Mouse (Mus musculus) 3T3-L1 (cell line): ENCODE results near the gene Clec1a.

ENCODE experiments used
- DNase-seq: peaks from one replicate; pipeline ENCODE4 v3.0.0-alpha.2; 2015; ENCODE audit warnings: low read depth, low spot score

Clec1a gene

DNA sequence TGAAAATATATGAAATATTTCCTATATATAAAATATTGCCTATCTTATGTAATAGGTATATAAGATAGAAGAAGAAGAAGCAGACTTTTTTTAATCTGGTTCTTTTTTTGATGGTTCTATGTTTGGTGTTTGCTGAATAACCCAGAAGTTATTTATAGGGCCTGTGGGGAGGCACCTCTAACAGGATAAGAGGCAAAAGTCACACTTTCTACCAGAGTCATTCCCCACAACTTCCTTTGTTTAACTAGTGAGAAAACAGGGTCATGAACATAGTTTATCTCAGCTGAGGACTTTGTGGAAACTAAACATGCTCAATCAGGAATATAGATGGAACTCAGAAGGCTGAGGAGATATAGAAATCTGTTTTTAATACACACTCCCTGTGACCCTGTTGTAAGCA lies 45.8 kb downstream of the Clec1a start:
- no peak for DNase-seq

GRCm38 (mm10) chr6:129403391-129403790 lies 48.4 kb downstream of the Clec1a start:
- DNase-seq = no peak

GRCm38 (mm10) chr6:129402404-129402803 lies 49.4 kb downstream of the Clec1a start:
- DNase-seq = no peak

- DNase-seq = no peak
These were observed 51.9 kb downstream of the Clec1a start for GRCm38 (mm10) chr6:129399945-129400344.

GRCm38 (mm10) chr6:129396997-129397396 lies 54.8 kb downstream of the Clec1a start, which contains the start of gene Clec1b:
Clec1b (plus strand) TSS chr6:129397297.
- no peak for DNase-seq

- no peak for DNase-seq
These were observed 58.1 kb downstream of the Clec1a start for GRCm38 (mm10) chr6:129393732-129394131.

- peak; percentile 72 for DNase-seq
These were observed 58.6 kb downstream of the Clec1a start for GRCm38 (mm10) chr6:129393087-129393720.

DNA sequence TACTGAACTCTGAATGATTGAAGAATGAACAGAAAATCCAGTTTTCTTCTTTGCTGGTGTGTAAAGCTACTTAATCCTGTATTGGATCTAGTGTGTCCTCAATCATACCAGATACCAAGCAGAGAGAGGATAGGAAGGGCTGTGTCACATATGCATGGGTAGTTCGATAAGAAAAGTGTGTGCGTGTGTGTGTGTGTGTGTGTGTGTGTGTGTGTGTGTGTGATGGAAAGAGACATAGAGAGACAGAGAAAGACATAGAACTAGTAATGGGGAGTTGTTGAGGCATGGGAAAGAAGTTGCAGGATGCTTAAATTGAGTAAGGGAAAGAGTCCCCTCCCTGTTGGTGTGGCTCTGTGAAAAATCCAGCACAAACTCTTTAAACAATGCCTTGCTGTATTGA lies 66.0 kb downstream of the Clec1a start, which contains the start of gene Clec12b:
Gene Clec12b (minus strand): TSS at position 101 of the 400 bp plus-strand sequence.
- no peak for DNase-seq

DNA sequence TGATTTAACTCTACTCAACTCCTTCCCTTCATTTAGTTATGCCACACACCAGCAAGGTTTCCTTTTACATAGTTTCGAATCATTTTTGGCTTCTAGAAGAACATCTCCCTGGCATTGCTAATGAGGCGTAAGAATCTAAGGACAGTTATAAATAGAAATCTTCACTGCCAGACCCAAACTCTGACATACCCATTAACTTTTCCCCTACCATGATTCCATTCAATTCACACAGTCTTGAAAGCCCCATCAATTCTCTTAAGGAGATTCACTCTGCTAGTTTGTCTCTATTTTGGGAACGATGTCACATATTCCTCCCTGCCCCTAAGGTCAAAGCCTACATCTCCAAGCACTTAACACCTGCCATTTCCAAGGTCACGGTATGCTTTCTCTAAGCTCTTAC lies 66.8 kb downstream of the Clec1a start:
- DNase-seq = no peak

- DNase-seq = no peak
These were observed 68.3 kb downstream of the Clec1a start for GRCm38 (mm10) chr6:129383466-129383865.

DNA sequence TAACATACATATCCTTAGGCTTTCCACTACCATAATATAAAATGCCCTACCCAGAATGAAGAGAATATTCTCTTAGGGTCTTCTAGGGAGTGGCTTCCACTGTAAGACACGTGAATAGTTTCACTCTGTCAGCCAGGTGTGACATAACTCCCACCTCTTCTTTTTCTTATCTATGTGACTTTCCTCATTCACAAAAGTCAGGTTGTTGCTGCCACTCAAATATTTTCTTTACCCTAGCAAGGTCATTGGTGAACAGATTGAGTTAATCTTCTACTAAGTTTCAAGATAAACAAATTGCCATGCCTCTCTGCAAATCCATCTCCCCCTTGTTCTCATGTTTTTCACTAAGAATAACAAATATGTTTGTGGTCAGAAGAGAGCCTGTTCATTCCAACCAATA lies 70.1 kb downstream of the Clec1a start:
- DNase-seq = no peak

DNA sequence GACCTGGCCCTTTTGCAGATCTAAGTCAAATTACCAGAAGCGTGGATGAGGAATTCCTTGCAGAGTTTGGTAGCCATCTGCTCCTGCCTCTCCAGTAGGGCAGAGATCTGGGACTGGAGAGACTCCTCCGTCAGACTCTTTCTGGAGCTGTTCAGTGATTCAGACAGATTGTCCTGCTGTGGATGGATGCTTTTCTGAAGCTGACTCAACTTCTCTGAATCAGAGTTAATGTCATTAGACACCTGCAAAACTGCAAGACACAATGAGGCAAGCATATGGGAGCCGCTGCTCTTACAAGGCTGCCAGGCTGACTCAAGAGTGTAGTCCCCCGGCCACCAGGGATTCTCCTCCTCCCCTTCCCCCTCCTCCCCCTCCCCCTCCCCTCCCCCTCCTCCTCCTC lies 71.3 kb downstream of the Clec1a start:
- no peak for DNase-seq

DNA sequence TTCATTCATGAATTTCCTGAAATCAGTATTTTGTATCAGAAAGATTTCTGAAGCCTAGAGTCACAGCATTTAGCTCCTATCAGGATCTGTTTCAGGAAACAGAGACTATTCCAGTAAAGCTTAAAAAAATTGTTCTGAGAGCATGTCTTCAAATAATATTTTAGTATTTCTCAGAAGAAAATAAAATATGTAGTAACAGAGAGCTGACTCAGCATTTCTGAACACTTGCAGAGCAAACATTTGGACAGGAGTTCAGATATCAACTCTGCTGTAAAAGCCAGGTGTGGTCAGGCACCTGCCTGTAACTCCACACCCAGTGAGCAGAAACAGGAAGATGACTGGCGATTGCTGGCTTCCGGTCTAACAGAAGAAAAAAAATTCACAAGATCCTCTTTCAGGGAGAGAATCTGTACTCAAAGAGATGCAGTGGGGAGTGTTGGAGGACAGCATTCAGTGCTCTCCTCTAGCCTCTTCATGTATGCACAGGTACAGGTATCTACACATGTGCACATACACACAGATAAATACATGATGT lies 76.8 kb downstream of the Clec1a start:
- DNase-seq = no peak
